Mouse (Mus musculus) forelimb bud, embryonic 11.5 days (tissue): ENCODE measurements around the gene Slc2a2.
"Not testable (repeated sequence)": the region's sequence is repeated elsewhere in the genome, so short reads cannot be mapped to it uniquely, and the experiment has no call there.

Source experiments
- DNase-seq: peaks from one replicate; pipeline ENCODE4 v3.0.0-alpha.2; 2012; ENCODE audit warnings: low read depth, low spot score

Slc2a2 gene

GRCm38 (mm10) chr3:28726356-28726755 lies 28.7 kb downstream of the Slc2a2 start:
- DNase-seq, result no peak

GRCm38 (mm10) chr3:28734712-28735111 lies 37.0 kb downstream of the Slc2a2 start:
- no peak for DNase-seq

- no peak for DNase-seq
These were observed 39.3 kb downstream of the Slc2a2 start for GRCm38 (mm10) chr3:28736981-28737380.

DNA sequence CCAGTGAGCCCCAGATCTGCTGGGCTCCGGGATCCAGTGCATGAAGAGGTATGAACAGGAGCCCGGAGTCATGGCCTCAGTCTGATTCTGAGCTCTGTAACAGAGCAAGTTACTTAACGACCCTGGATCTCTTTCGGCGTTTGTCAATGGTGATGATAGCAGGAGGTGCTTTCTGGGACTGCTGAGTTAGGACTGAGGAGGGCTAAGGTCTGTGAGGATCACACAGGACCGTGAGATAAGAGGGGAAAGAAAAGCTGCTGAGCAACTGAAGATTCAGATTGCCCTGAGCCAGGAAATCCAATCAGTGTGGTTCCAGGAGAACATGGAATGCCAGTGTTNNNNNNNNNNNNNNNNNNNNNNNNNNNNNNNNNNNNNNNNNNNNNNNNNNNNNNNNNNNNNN lies 42.6 kb downstream of the Slc2a2 start:
- DNase-seq, result no peak

GRCm38 (mm10) chr3:28743251-28743650 lies 45.5 kb downstream of the Slc2a2 start:
- no peak for DNase-seq

GRCm38 (mm10) chr3:28745835-28746483 lies 48.3 kb downstream of the Slc2a2 start:
- peak; percentile 89 for DNase-seq

DNA sequence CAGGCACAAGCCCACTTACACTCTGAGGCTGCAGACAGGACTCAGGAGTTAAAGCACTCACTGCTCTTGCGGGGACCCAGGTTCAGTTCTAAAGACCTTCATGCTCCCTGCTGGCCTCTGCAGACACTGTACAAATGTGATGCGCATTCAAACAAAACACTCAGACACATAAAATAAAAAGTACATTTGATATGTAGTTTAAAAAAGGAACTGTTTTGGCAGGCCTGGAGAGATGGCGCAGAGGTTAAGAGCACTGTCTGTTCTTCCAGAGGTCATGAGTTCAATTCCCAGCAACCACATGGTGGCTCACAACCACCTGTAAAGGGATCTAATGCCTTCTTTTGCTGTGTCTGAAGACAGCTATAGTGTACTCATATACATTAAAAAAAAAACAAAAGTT lies 50.4 kb downstream of the Slc2a2 start:
- DNase-seq, result no peak

DNA sequence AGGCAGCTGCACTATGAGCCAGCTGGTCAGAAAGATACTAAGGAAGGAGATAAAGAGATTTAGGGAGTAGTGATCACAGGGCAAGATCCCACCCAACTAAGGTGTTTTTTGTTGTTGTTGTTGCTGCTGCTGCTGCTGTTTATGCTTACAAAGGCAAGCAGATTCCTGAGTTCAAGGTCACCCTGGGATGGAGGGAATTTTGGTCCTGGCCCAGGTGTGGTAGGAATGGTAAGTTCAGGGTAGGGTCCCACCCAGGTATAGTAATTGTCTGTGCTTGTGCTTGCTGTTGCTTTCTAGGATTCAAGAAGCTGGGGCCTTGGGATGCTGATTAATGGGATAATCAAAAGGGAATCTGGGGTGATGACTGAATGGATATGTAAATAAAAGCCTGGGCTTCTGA lies 51.3 kb downstream of the Slc2a2 start:
- no peak for DNase-seq

- no peak for DNase-seq
These were observed 57.8 kb downstream of the Slc2a2 start for GRCm38 (mm10) chr3:28755477-28755876.

GRCm38 (mm10) chr3:28761225-28761789 lies 63.6 kb downstream of the Slc2a2 start:
- peak; percentile 17 for DNase-seq

DNA sequence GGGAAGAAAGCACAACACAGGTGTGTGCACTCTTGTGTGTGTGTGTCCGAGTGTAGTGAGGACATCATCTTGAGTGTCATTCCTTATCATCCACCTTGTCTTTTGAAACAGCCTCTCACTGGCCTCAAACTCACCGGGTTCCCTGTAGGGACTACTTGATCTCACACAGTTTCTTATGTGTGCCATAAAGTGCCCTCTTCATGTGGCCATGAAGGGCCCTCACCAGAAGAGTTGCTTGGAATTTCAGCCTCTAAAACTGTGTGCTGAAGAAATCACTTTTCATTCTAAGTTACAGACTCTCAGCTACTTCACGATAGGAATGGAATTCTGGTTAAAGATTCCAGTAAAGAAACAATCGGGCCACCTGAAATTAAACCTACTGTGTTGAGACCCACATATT lies 69.2 kb downstream of the Slc2a2 start:
- DNase-seq, result no peak

GRCm38 (mm10) chr3:28768222-28768621 lies 70.5 kb downstream of the Slc2a2 start:
- peak; percentile 37 for DNase-seq

GRCm38 (mm10) chr3:28772919-28773318 lies 75.2 kb downstream of the Slc2a2 start:
- not testable (repeated sequence) for DNase-seq

GRCm38 (mm10) chr3:28775361-28775760 lies 77.7 kb downstream of the Slc2a2 start:
- no peak for DNase-seq

GRCm38 (mm10) chr3:28775958-28776357 lies 78.3 kb downstream of the Slc2a2 start:
- no peak for DNase-seq

DNA sequence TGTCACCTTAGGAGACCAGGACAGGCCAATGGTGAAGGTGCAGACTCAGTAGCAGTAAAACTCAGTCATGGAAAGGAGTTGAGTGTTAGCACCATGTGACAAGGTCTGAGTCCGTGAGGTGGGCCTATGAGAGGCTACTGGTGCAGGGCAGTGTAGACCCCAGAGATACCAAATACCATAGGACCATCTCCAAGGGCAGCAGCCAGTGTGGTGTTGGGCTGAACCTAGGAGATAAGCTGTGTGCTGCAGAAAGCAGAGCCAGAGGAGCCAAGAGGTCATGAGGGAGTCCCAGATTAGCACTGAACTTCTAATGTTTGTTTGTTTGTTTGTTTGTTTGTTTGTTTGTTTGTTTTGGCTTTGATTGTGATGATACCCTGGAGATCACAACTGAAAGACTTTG lies 78.8 kb downstream of the Slc2a2 start:
- DNase-seq, result no peak

DNA sequence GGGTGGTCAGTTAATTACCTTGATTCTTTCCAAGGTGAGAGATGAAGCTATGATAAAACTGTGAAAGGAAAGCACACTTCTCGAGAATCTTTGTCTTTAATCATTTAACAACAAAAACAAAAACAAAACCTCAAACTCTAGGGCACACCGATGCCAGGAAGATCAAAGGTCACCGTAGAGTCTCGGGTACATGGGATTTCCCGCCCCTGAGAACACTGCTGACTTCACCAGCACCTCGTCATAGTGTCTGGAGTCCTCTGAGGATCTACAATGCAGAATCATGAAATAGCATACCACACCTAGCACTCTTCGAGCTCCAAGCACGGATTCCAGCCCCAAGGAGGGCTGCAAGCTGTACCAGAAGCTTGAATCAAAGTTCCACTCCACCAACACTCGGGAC lies 82.8 kb downstream of the Slc2a2 start:
- DNase-seq, result no peak
